Mouse (Mus musculus) kidney, postnatal 14 days (tissue): ENCODE measurements around the gene Plscr3.

ENCODE experiments used
- DNase-seq: peaks from one replicate; pipeline ENCODE4 v3.0.0; 2022; ENCODE audit warnings: mixed read lengths

Gene Plscr3

GRCm38 (mm10) chr11:69867335-69867734 lies 21.2 kb downstream of the Plscr3 start:
- DNase-seq: no peak

- no peak for DNase-seq
Measured at GRCm38 (mm10) chr11:69870289-69871069, 24.3 kb downstream of the Plscr3 start.

DNA sequence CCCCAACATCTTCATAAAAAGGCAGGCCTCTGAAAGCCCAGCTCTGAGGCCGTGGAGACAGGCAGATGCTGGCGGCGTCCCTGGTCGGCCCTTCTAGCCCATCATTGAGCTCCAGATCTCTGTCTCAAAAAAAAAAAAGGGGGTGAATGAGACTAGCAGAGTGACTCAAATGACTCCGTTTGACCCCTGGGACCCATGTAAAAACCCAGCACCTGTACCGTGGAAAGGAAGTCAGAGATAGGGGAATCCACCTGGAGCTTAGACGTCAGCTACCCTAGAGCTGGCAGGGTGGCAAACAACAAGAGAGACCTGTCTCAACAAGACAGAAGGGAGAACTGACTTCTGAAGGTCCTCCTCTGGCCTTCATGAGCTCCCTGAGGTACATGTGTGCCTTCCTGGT lies 25.6 kb downstream of the Plscr3 start:
- DNase-seq: no peak

DNA sequence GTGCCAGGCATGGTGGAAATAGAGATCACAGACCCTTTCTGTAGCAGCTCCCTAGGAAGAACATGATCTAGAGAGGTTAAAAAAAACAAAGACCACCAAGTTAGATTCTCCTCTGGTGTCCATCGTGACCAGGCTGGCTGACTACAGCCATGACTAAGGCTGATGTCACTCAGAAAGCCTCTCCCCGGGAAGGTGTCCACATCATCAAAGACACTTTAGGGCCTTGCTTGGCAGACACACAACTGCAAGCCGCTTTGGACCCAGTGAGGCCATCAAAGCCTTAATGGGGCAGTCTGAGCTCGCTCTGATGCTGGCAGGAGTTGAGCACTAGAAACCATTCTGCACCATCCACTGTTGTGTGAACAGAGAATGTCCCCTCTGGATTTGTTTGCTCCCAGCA lies 26.3 kb downstream of the Plscr3 start:
- DNase-seq: no peak

DNA sequence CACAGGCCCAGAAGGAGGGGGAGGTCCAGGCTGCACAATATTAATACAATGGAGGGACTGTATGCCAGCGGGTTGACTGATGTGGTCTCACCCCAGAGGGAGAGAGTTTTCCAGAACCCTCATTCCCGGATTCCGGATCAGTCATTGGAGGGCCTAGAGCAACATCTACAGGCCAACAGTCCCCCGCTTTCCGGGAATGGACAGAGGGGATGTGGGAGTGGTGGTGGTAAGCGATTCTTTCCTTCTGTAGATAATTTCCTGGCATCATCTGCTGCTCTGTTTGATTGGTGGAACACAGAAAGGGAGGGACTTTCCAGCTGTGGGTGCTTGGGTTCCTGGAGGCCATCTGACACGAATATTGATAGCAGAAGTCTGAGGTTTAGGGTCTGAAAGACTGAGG lies 30.0 kb downstream of the Plscr3 start:
- DNase-seq: peak; percentile 74

DNA sequence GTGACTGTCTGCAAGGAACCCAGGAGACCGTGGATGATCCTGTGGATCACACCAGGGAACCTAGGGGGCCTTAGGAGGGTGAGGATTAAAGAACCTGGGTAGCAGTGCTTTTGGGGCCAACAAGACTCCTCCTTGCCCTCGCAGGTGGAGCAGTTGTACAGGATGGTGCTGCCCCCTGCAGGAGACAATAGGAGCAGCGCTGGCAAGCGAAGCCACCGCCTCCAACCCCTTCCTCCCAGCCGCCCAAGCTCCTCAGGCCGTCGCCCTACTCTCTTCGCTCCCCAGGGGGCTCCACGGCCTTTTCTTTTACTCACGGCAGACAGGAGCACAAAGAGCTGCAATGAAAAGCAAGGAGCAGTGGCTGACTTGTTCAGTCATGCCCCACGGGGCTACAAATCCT lies 30.7 kb downstream of the Plscr3 start:
- DNase-seq: peak; percentile 90

DNA sequence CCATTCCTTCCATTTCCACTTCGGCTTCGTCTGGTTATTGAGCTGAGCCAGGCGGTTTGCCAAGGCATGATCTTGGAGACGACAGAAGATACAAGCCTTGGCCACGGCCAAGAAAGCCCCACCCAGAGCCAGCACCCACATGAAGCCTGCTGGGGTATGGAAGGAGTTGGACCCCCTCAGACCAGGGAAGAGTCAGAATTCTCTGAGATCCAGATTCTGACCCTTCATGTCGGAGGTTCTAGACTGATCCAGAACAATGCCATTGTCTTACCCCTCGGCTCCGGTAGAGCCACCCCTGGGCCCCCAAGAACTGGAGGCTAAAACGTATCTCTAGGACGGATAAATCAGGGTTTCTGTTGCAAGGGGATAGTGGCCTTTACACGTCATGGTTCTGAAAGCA lies 31.7 kb downstream of the Plscr3 start, which contains the start of gene Tmem95:
TSS of gene Tmem95 (minus strand) at position 141 of the 400 bp plus-strand sequence.
- DNase-seq: peak; percentile 8

DNA sequence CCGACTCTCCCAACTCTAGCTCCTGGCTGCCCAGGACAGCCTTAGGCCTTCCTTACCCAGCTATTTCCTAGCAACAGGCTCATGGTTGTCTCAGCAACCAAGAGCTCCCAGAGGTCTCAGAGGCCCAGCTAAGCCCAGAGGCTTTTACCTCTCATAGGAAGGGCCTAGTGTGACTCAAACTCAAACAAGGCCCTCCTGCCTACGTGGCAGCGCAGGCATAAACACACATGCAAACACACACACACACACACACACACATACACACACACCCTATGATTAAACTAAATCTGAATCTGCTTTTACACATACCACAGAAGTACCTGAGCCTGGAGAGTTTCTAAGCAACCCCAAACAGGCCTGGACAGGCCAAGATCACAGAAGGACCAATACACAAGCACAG lies 32.2 kb downstream of the Plscr3 start:
- DNase-seq: no peak

GRCm38 (mm10) chr11:69878952-69879351 lies 32.8 kb downstream of the Plscr3 start:
- DNase-seq: no peak

- no peak for DNase-seq
Measured at GRCm38 (mm10) chr11:69879711-69880110, 33.5 kb downstream of the Plscr3 start.

DNA sequence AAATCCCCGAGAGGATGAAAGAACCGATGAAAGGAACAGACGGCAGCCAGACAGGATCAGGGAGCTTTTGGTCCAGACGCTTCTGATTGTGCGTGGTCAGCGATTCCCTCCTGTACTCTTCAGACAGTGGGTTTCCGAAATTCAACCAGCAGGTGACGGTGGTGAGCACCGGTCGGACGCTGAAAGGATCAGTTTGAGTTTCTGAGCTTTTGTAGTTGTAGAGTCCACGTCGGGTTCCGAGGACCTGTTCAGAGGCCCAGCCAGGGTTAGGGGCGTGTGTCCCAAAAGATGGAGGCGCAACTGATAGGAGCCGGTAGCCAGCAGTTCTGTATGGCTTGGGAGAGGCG lies 34.3 kb downstream of the Plscr3 start:
- peak; percentile 86 for DNase-seq

DNA sequence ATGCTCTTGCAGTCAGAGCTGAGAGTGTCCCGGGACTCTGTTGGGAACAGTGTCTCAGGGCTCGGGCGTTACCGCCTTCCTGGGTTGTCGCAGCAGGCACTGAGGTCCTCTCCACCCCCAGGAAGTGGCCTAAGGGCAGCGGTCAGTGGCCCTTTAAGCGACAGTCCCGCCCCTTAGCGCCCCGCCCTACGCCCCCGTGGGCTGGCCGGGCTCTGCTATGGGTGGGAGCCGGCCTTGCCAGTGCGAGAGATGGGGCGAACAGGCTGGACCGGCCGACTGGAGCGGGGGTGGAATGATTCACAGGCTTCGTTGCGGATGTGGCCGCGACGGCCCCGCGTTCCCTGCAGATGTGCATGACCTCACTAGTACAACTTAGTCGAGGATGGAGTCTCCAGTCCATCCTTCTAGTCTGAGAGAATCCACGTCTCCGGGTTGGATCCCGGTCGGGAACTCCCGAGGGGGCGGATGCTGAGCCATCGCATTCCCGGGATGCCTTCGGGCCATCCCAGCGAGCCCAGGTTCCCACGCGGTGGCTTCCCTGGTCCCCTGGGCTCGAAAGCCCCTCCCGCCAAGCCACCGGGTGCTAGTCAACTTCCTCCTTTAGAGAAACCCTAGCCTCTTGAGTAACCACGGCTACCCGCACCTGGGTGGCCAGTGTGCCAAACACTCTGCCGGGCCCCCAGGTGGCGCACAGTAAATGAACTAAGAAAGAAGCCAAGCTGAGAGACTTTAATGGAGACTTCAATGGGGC lies 34.9 kb downstream of the Plscr3 start, which contains the start of gene Kctd11:
TSS of gene Kctd11 (minus strand) at position 554 of the 751 bp plus-strand sequence.
- DNase-seq: peak; percentile 95

DNA sequence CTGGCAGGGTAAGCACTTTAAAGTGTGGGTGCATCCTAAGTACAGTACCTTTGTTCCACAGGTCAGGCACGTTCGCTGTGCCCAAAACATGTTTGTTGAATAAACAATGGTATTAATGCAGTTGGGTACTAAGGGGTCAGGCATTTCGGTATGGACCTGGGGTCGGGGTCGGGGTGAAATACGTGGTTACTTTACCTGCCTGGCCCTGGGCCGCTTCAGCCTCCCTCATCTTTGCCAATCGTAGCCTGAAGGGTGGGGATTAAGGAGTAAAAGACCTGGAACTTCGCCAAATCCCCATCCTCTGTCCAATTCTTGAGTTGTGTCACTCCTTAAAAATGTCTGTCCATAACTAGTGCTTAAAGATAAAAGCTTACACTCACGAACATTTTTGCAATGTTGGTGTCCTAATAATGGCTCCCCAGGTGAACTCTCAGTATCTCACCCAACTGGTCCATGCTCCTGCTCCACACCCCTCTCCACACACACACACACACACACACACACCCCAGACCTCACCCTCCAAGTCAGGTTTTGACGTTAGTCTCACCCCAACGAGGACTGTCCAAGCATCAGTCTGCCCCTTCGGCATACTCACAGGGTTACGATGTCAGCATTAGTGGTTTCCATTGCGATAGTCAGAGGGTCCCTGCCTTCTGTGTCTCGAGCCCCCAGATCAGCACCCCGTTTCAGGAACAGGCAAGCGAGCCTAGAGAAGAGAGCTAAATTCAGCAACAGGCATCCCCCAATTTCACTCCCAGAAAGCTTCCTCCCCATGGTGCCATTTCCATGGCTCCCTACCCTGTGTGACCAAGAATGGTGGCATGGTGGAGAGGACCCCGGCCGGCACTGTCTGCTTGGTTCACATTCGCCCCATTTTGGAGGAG lies 35.9 kb downstream of the Plscr3 start:
- no peak for DNase-seq

DNA sequence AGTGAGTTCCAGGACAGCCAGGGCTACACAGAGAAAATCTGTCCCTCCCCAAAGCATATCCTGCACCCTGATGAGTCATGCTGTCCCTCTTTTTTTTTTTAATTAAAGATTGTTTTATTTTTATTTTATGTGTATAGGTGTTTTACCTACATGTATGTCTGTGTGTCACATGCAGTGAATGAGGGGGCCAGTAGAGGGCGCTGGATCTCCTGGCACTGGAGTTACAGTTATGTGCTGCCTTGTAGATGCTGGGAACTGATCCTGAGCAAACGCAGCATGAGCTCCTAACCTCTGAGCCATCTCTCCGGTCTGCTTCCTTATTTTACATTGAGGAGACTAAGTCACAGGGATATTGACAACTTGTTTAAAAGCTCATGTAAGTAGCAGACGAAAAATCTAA lies 36.9 kb downstream of the Plscr3 start:
- DNase-seq: peak; percentile 38

DNA sequence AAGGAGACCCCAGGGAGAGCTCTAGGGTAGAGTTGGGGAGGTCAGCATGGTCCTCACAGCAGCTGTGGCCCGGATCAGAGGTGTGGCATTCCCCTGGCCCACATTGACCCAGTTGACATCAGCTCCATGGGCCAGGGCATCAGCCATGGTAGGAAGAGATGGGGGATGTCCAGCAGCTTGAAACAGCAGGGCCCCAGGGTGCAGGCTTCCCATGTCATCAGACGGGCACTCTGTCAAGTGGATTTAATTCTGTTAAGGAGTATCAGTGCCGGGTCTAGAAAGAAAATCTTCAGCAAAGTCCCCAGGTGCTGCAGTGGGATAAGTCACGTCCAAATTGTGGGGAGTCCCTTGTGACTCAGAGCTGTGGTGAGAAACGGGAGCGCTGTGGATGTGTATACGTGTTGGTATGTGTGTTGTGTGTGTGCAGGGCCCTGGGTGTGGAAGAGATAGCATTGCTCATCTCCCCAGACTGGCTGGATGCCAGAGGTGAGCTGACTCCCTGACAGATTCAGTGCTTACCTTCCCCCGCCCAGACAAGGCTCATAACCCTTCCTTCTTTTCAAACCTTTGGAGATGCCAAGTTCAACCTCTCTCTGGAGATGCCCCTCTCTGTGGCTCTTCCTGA lies 37.5 kb downstream of the Plscr3 start:
- peak; percentile 44 for DNase-seq

GRCm38 (mm10) chr11:69884240-69884639 lies 38.1 kb downstream of the Plscr3 start:
- peak; percentile 54 for DNase-seq

- no peak for DNase-seq
Measured at GRCm38 (mm10) chr11:69884663-69885062, 38.5 kb downstream of the Plscr3 start.

GRCm38 (mm10) chr11:69886907-69887635 lies 40.9 kb downstream of the Plscr3 start:
- DNase-seq: peak; percentile 53

DNA sequence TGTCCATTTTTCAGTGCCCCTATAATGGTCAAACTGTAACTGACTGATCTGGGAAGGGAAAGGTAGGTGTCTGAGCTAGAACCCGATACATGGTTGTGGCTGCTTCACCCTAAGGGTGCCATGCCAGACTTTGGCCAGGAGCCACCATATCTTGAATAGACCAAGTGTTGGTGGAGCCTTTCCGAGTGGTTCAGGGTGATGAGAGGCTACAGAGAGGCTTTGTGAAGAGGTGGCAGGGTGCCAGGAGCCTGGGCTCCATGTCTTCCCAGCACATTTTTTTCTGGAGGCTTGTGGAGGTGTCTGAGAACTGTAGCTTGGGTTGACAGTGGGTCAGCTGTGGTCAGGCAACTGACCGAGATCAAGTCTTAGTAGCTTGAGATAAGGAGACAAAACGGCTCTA lies 45.3 kb downstream of the Plscr3 start:
- DNase-seq: no peak

GRCm38 (mm10) chr11:69894671-69895070 lies 48.5 kb downstream of the Plscr3 start:
- DNase-seq: no peak

DNA sequence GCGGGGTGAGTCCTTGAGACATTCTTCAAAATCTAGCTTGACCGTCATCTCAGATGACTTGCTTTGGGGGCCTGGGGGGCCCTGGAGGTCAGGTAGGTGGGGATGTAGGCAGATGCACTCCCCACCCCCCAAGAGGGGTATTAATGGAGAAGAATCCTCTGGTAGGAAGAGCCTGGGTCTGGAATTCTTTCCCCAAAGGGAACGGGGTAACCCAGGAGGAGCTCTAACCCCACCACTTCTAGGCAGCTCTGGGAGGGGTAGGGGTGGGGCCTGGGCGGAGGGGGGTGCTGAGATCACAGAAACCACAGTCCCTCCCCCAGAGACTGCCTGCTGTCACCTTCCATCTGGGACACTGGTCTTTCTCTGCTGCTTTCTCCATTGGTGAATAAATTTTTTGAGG lies 49.1 kb downstream of the Plscr3 start, which contains the start of gene Acap1:
TSS of gene Acap1 (minus strand) at position 249 of the 400 bp plus-strand sequence.
- no peak for DNase-seq

- DNase-seq: no peak
Measured at GRCm38 (mm10) chr11:69899870-69900269, 53.7 kb downstream of the Plscr3 start.
